Mouse (Mus musculus): ENCODE data around the gene Hmga1. TPM values are rescaled to one million over a fixed set of nuclear protein-coding genes. Genes with fewer than 3 reads are reported as not detected.

Gene Hmga1
- total RNA-seq, 2 experiments from 2014 or later = 239 to 405 TPM

DNA sequence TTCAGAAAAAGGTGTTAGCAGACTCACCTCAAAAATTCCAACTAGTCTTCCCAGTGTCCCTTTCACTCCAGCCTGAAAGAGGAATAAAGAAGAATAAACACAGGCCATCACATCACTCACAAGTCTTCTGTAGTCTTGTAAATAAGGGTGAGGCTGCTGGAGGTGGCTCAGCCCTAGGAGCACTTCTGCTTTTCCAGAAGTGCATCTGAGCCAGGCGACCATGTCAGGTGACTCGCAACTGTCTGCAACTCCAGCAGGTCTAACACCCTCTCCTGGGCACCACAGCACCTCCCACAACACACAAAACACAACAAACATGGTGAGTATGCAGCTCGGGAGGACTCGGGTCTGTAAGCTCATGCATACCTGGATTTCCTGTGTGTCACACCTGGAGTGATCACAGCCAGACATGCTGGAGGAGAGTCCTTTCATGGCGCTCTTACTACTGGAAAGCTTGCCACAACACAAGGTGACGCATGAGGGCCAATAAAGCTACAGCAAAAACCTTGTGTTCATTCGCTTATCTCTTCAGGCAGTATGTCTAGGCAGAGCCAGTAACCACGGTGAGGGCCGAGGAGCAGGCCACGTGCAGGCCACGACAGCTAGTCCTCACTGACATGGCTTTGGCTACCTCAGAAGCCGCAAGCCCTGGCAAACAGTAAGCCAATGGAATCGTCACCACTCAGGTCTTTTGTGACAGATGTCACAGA is 27.0 kb downstream of the Hmga1 start:
- ATAC-seq (replicated peaks; ENCODE audit: poor library complexity) = peak; percentile 79

DNA sequence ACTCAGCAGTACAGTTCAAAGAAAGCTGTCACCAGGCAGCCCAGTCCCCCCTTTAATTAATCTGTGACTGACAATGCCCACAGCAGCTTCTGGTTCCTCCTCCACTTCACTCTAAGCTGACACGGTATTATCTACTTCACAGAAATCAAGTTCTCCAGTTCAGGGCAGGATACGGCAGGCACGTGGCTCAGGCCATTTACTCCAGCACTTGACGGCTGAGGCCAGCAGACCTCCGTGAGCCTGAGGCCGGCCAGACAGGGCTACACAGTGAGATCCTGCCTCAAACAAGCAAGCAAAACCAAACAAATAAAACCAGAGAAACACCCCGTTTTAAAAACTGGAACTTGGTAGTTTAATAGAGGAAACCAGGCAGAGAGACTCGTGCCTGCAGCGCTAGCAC is 30.4 kb downstream of the Hmga1 start:
- ATAC-seq (replicated peaks; ENCODE audit: poor library complexity) = no peak

DNA sequence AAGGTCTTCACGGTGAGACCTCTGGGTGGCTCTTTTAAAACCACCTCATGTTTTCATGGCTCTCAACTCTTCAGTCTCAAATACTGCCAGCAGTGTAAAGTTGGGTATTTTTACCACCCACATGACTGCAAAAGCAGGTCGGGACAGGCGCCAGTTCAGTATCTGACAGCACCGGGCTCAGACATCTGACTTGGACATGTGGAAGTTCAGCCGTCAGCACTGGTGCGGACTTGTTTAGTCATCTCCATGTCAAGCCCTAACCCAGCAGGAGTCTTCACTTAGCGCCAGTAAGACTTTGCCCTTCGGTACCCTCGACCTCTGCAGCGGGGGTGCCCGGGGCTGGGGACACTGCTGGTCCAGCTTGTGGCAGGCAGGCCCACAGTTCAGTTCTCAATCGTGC is 31.0 kb downstream of the Hmga1 start:
- no peak for ATAC-seq (replicated peaks; ENCODE audit: poor library complexity)

DNA sequence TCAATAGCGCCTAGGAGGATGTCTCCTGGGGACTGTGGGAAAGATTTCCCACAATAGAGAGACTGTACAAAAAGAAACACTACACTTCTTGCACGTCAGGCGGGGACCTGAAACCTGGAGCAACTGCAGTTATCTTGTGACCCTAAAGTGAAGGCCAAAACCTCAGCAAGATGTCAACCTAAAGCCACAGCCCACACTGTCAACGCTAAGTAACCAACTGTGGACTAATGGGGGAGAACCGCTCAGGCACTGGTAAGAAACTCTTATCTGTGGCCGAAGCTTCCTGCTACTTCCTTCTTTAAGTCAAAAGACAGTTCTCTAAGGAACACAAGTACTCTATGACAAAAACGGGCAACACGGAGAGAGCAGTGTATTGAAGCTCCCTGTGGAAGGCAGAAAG is 31.9 kb downstream of the Hmga1 start:
- ATAC-seq (replicated peaks; ENCODE audit: poor library complexity) = peak; percentile 64

DNA sequence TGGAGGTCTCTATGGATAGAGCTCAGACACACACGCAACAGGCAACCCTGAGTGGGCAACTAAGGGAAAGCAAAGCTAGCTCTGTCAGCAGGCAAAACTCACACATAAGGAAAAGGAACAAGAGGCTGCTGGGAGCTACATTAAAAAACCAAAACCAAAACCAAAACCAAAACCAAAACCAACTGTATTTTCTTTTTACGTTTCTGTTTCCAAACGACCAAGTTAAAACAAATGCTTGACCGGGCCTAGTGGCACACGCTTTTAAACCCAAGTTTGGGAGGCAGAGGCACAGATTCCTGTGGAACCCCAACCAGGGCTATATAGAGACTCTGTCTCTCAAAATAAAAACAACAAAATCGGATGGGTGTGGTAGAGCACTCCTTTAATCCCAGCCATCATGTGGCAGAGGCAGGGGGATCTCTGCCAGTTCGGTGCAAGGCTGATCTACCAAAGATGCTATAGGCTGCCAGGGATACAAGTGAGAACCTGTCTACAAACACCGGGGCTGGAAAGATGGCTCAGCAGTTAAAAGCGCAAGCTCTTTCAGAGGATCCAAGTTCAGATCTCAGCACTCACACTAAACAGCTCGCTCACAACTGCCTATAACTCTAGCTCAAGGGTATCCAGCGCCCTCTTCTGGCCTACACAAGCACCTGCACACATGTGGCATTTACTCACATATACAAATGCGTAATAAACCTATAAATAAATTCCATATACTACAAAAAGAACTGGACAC is 35.7 kb downstream of the Hmga1 start:
- ATAC-seq (replicated peaks; ENCODE audit: poor library complexity) = peak; percentile 36

DNA sequence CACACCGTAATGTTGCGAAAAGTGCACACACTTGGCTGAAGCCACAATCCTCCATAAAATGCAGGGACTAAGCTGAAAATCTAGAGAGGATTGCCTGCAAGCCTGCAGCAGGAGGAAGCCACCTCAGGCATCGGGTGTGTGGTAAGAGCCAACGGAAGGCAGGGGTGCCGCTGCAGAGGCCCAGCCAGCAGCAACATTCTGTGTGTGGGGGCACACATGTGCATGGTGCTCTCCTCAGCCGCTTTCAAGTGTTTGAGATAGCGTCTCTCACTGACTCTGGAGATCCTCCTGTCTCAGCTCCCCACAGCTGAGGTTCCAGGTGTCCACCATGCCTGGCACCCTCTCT is 36.2 kb downstream of the Hmga1 start:
- ATAC-seq (replicated peaks; ENCODE audit: poor library complexity) = peak; percentile 45; the same call in 1 of the 2 replicates

DNA sequence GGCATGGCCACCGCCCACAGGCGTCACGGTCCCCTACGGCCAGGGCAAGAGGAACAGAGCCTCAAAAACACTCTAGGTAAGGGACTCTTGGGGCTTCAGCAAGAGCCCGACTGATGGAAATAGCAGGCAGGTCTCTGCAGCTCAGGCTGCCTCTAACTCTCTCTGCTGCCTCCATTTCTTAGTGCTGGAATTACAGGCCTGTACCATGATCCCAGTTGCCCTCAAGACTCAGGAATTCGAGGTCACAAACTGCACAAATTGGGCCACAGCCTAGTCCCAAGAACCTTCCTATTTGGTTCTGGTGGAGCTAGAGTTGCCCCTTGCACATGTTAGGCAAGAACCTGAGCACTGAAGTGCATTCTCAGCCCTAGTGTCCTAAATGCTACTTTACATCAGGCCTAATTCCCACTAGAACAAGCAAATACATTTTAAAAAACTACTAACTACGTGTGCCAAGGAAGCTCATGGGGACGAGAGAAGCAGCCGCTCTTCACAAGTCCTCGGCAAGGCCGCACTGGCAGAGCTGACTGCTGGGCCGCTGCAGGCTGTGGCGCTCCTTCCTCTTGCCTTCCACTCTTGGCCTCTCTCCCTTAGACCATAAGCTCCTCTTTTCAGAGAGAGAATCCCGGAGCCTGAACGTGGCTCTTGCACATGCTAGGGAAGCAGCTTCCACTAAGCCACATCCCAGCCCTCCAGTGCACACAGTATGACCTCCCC is 39.5 kb downstream of the Hmga1 start:
- ATAC-seq (replicated peaks; ENCODE audit: poor library complexity) = no peak

DNA sequence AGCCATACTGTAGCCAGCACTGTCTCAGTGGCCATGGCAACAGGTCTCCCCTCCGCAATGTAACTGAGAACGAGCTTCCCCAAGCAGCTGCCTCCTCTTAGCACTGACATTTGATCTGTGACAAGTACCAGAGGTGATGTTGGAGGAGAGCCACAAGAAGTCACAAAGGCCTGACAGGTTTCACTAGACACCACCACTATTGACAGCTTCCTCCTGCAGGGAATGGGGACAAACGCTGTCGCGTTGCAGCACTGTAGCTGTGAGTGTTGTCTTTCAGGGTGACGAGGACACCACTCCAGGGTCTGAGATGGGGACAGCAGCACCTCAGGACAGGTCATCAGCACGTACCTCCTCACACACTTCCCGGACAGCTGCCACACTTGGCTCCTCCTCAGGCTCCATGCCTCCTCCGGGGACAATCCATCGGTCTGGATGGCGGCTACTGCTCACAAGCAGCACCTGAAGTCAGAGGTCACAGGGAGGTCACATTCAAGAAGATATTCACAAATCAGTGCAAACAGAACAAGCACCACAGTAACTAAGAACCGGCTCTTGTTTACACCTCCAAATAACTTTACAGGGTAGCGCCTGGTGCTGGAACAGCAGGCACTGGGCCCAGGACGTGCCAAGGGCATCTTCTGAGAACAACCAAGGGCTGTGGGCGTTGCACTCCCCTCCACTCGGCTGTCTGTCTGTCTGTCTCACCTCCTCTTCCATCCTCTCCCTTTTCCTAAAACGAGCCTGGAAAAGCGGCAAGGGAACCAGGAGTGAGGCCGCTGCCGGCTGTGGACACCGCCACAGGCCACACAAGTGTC is 40.3 kb downstream of the Hmga1 start:
- no peak for ATAC-seq (replicated peaks; ENCODE audit: poor library complexity)

DNA sequence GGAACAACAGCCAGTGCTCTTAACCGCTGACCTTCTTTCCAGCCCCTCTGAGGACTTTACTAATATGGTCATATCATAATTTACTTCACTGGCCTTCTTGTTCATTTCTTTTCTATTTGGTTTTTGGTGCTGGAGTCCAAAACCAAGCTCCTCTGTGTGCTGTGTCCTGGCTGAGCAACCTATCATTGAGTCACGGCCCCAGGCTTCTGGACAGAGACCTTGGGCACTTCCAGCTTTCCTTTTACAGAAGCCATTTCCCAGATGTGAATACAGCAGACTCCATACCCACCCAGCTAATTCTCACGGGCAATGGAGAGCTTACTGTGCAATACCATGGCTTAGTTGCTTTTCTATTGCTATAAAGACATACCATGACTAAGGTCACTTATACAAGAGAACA is 44.0 kb downstream of the Hmga1 start:
- no peak for ATAC-seq (replicated peaks; ENCODE audit: poor library complexity)

DNA sequence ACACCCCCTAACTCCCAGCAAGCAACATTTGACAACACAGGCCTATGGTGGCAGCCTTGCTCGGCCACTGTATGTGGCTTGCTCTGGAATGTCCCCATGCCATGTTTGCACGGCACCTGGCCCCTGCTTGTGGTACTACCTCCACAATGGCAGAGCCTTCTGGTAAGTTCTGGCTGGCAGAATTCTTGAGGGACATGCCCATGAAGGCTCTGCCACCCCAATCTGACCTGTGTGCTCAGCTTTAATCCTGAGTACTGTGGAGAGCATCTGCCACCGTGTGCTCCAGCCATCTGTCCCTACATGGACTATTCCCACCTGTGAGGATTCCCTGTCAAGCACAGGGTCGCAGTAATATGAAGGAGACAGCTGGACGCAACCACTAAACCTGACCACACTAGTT is 44.6 kb downstream of the Hmga1 start:
- ATAC-seq (replicated peaks; ENCODE audit: poor library complexity) = no peak

DNA sequence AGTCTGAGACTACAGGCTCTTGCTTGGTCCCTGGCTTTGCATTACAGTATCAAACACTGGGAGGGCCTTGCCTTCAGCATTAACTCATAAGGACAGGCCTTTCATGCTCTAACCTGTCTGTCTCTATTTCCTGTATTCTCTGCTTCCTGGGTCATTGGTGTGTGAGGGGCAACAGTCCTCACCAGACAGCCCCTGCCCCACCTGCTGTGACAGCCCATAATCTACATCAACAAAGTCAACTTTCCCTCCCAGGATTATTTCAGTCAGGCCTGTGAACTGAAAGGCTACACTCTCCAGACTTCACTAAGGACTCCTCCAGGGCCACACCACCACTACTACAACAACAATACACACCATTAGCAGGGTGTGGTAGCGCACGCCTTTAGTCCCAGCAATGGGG is 46.7 kb downstream of the Hmga1 start:
- ATAC-seq (replicated peaks; ENCODE audit: poor library complexity) = no peak

DNA sequence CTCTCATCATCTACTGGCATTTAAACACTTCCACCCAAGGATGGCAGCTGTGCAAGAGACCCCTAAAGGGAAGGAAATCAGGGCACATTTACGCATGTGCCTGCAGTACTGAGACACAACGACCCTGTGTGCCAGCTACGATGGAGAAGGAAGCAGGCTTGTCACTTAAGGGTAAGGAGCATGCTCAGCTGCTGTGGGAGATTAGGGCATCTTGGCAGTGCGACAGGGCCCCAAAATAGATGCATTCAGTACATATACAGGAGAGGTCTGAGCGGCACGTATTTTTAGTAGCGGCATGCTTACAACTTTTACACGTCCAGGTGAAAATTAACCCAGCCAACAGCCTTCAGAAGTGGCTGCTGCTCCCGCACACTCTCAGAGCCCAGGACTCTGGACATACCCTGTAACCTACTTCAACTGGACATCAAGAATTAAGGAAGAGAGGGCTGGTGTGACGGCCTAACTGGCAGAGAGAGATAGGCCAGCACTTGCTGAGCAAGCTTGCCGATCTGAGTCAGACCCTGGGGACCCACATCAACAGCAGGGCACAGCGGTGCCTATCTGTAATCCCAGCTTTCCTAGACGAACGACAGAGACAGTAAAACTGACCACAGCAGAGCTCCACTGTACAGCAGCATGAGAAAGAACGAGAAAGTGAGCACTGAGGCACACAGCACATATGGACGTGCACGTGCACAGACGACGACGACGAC is 47.4 kb downstream of the Hmga1 start:
- peak; percentile 84 for ATAC-seq (replicated peaks; ENCODE audit: poor library complexity)

DNA sequence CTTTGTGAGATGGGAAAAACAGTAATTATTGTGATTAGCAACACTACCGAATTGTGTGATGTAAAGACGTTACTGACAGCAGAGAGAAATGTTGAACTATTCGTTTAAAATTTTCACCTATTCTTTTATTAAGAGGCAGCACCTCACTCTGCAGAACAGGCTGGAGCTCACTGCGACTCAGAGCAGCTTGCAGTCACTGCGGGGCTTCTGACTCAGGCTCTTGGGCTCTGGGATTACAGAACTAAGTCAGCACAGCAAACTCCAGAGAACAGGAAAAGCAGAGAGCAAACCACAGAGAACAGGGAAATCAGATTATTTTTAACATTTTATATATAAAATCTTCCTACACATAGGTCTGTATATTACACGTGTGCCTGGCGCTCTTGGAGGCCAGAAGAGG is 53.3 kb downstream of the Hmga1 start:
- ATAC-seq (replicated peaks; ENCODE audit: poor library complexity) = no peak

DNA sequence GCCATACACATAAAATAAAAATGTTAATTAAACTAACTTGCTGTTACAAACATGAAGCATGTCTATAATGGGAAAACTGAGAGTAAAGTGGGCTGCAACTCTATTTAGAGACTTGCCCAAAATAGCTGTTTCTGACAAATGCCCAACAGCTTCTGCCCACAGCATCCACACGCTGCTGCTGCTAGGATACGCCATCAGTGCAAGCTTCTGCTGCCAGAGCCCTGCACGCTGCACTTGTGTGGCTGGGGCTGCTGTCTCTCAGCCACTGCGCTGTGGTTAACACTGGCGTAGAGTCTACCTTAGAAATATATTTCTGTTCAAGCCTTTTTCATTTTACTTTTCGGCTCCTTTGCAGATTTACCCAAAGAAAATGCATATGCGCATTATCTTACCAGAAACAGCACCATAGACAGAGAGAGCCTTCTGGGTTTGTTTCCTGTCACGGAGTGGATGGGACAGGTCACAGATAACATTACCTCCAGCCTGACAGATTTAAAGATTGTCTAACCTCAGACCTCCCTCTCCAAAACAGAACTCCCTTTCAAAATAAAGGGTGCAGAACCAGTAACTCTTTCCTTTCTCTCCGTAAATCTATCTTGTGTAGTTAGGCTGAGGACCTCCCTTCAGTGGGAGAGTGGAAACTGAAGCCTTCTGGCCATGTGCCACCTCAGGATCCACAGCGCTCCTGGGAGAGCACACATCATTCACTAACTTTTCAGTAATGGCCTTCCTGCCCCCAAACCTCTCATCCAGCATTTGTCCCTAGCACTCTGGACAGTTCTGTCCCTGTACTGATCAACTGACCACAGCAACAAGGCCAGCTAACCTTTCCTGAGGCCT is 54.6 kb downstream of the Hmga1 start:
- peak; percentile 68 for ATAC-seq (replicated peaks; ENCODE audit: poor library complexity)

DNA sequence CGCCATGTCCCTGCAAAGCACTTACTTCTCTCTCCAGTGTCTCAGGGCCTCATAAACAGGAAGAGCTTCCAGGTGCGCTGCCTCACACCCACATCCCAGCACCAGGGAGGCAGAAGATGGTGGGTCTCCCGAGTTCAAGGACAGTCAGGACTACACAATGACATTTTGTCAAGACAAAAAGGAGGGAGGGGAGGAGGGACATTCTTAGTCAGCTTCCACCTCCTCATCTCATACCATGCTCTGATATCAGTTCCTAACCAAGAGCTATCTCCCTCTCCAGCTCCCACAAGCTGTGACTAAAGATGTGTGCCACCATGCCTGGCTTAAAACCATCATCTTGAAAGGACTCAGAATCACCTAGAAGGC is 55.2 kb downstream of the Hmga1 start:
- ATAC-seq (replicated peaks; ENCODE audit: poor library complexity) = peak; percentile 58

DNA sequence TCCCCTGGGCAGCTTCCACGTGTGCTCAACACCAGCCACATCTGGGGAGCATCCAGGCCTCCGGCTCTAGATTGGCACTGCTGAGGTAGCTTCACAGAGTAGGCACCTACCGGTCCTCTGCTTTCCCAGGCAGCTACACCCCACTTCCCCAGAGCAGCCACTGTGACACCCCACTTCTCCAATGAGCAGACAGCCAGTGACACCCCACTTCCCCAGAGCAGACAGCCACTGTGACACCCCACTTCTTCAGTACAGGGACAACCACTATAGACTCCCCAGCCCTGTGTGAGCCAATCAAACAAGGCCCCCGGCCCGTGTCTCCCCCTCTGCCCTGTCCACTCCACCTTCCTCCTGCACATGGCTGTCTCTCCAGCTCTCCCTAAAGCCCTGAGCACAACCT is 55.7 kb downstream of the Hmga1 start:
- ATAC-seq (replicated peaks; ENCODE audit: poor library complexity) = peak; percentile 20; the same call in 1 of the 2 replicates

DNA sequence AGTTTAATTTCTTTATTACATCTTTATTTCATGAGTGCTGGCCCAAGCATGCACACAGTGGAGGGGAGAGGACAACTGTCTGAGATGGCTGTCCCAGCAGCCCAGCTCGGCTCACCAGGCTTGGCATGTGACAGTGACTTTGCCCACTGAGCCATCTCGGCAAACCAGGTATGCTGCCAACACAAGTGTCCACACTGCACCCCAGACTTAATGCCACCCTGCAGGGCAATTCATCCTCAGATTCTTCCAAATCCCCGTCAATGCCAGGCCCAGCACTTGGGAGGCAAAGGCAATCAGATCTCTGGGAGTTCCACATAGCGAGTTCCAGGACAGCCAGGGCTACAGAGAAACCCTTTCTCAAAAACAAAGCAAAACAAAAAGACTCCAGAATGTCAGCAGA is 56.7 kb downstream of the Hmga1 start:
- no peak for ATAC-seq (replicated peaks; ENCODE audit: poor library complexity)

All from megakaryocyte progenitor cell, adult 5-6 weeks (primary cell).